Mouse (Mus musculus) gastrocnemius, postnatal 10 days (tissue): Measurements from ENCODE around the gene Arid3c. TPM values are rescaled to one million over a fixed set of nuclear protein-coding genes. Genes with fewer than 3 reads are reported as not detected.
A peak's percentile ranks its signal among the peaks of the same experiment; 100 is the strongest.
"Not testable (repeated sequence)": the region's sequence is repeated elsewhere in the genome, so short reads cannot be mapped to it uniquely, and the experiment has no call there.

ENCODE experiments used
- DNase-seq: peaks from one replicate; pipeline ENCODE4 v3.0.0; 2021; ENCODE audit warnings: mixed read lengths
- total RNA-seq, 2 experiments: library from RNA; stranded (reverse); gene quantifications; 2 replicates each; pipeline ENCODE4 v1.2.3; 2021

Gene Arid3c
- total RNA-seq, 2 experiments from 2014 or later, result not detected

- DNase-seq, result no peak
Measured at GRCm38 (mm10) chr4:41704651-41705050, 26.3 kb downstream of the Arid3c start.

GRCm38 (mm10) chr4:41702226-41702625 lies 28.7 kb downstream of the Arid3c start:
- not testable (repeated sequence) for DNase-seq

GRCm38 (mm10) chr4:41700224-41700623 lies 30.7 kb downstream of the Arid3c start:
- DNase-seq, result not testable (repeated sequence)

- DNase-seq, result not testable (repeated sequence)
Measured at GRCm38 (mm10) chr4:41699783-41700182, 31.2 kb downstream of the Arid3c start, which contains the start of gene Il11ra1. Gene Il11ra1 (plus strand): TSS chr4:41699989.

- peak; percentile 64 for DNase-seq
Measured at GRCm38 (mm10) chr4:41698421-41699016, 32.4 kb downstream of the Arid3c start.

GRCm38 (mm10) chr4:41696930-41697841 lies 33.8 kb downstream of the Arid3c start, which contains the start of gene Cntfr:
Gene Cntfr (minus strand): TSS chr4:41697089.
- DNase-seq, result peak; percentile 87

GRCm38 (mm10) chr4:41696452-41696851 lies 34.5 kb downstream of the Arid3c start:
- DNase-seq, result not testable (repeated sequence)

GRCm38 (mm10) chr4:41695800-41696199 lies 35.1 kb downstream of the Arid3c start:
- DNase-seq, result not testable (repeated sequence)

- DNase-seq, result not testable (repeated sequence)
Measured at GRCm38 (mm10) chr4:41693511-41693910, 37.4 kb downstream of the Arid3c start.

GRCm38 (mm10) chr4:41690014-41690413 lies 40.9 kb downstream of the Arid3c start:
- not testable (repeated sequence) for DNase-seq

- DNase-seq, result not testable (repeated sequence)
Measured at GRCm38 (mm10) chr4:41688562-41688961, 42.4 kb downstream of the Arid3c start.

GRCm38 (mm10) chr4:41685882-41686492 lies 45.0 kb downstream of the Arid3c start:
- DNase-seq, result not testable (repeated sequence)

- DNase-seq, result not testable (repeated sequence)
Measured at GRCm38 (mm10) chr4:41684931-41685453, 46.0 kb downstream of the Arid3c start.

GRCm38 (mm10) chr4:41684131-41684930 lies 46.6 kb downstream of the Arid3c start:
- DNase-seq, result not testable (repeated sequence)

- DNase-seq, result not testable (repeated sequence)
Measured at GRCm38 (mm10) chr4:41683303-41683702, 47.6 kb downstream of the Arid3c start.

- DNase-seq, result no peak
Measured at GRCm38 (mm10) chr4:41682789-41683188, 48.2 kb downstream of the Arid3c start.

- no peak for DNase-seq
Measured at GRCm38 (mm10) chr4:41681947-41682346, 49.0 kb downstream of the Arid3c start.

GRCm38 (mm10) chr4:41681176-41681575 lies 49.8 kb downstream of the Arid3c start:
- DNase-seq, result no peak

GRCm38 (mm10) chr4:41679291-41679690 lies 51.7 kb downstream of the Arid3c start:
- DNase-seq, result no peak

GRCm38 (mm10) chr4:41678863-41679262 lies 52.1 kb downstream of the Arid3c start:
- DNase-seq, result no peak

GRCm38 (mm10) chr4:41677006-41677629 lies 53.8 kb downstream of the Arid3c start:
- peak; percentile 54 for DNase-seq
